Mouse (Mus musculus) testis, adult 2 months (tissue): Measurements from ENCODE around the gene Dedd2. TPM values are rescaled to one million over a fixed set of nuclear protein-coding genes. Genes with fewer than 3 reads are reported as not detected.
A peak's percentile ranks its signal among the peaks of the same experiment; 100 is the strongest.

Source experiments
- H3K27ac ChIP-seq: fragments of 200-500 bp; 2 replicates; pipeline ENCODE4 v1.5.1; 2012; ENCODE audit warnings: low read depth, low read length; ENCODE audit not compliant: control insufficient read depth, insufficient read depth
- H3K27me3 ChIP-seq: fragments of 200-500 bp; 2 replicates; pipeline ENCODE4 v1.6.1; 2012; ENCODE audit warnings: mild to moderate bottlenecking, low read length, moderate library complexity; ENCODE audit not compliant: control insufficient read depth, insufficient read depth
- H3K36me3 ChIP-seq: fragments of 200-500 bp; 2 replicates; pipeline ENCODE4 v1.6.1; 2012; ENCODE audit warnings: mild to moderate bottlenecking, low read length; ENCODE audit not compliant: control insufficient read depth, insufficient read depth
- H3K4me1 ChIP-seq: fragments of 200-500 bp; 2 replicates; pipeline ENCODE4 v1.6.1; 2012; ENCODE audit warnings: low read length; ENCODE audit not compliant: control insufficient read depth, insufficient read depth
- H3K4me3 ChIP-seq: fragments of 200-500 bp; 2 replicates; pipeline ENCODE4 v1.5.1; 2012; ENCODE audit warnings: low read depth, mild to moderate bottlenecking, low read length, moderate library complexity, mixed read lengths; ENCODE audit not compliant: control insufficient read depth
- CTCF ChIP-seq: fragments of 200-500 bp; IDR thresholded peaks from 2 replicates; pipeline ENCODE4 v1.5.1; 2012; ENCODE audit warnings: low read depth, mild to moderate bottlenecking, inconsistent platforms, low read length, moderate library complexity; ENCODE audit not compliant: control insufficient read depth, insufficient read depth, insufficient replicate concordance
- POLR2A ChIP-seq: fragments of 200-500 bp; IDR thresholded peaks from 2 replicates; pipeline ENCODE4 v1.6.1; 2012; ENCODE audit warnings: low read depth, mild to moderate bottlenecking, inconsistent platforms, low read length, moderate library complexity; ENCODE audit not compliant: control insufficient read depth
- polyA plus RNA-seq: library from polyadenylated mRNA; depleted of rRNA; stranded (reverse); fragments of >200 nt; gene quantifications from 2 replicates; pipeline ENCODE4 v1.2.3, GENCODE M21; 2012

The Dedd2 gene
- polyA plus RNA-seq, 1 experiment = 26.0 TPM

DNA sequence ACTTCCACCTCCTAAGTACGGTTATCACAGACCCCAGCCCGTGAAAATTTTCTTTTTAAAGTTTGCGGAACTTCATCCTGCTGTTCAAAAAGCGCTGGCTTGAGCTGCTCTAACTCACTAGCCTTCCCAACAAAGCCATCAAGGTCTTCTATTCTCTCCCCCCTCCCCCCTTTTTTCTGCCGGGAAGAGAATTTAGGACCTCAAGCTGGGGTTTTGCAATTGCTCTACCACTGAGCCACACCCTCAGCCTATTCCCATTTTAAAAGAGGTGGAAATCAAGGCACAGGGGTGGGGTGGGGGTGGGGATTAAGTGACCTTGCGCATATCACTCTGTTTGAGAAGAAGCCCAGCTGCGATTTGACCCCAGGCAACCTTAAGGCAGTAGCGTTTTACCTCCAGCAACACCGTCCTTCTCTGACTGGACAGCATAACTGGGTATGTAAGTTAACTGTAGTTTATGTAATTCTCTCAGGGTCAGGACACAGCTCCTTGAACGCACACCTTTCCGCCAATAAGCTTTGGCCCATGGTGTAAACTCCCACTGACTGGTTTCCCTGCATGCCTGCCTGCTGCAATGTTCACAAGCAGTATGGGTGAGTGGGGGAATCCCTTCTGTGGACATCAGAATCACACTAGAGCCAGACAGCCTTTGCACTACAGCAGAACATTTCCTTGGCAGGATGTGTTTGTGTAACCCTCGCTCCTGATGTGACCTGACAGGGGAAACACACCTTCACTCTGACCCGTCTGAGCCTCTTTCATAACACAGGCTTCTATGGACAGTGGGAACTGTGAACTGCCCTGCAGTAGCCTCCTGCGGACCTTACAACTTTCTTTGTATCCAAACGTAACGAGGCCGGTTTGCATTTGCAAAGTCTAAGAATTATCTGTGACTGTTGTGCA lies 43.8 kb upstream of the Dedd2 start:
- no peak for TF ChIP-seq POLR2A
- TF ChIP-seq CTCF = no peak
- Histone ChIP-seq H3K4me3 (no peak overlapping the region), H3K27ac (no peak overlapping the region), H3K36me3 (no peaks in the 10 kb centered on the region), H3K4me1 (peaks cover 14% of the 10 kb centered on the region), H3K27me3 (no peaks in the 10 kb centered on the region)

DNA sequence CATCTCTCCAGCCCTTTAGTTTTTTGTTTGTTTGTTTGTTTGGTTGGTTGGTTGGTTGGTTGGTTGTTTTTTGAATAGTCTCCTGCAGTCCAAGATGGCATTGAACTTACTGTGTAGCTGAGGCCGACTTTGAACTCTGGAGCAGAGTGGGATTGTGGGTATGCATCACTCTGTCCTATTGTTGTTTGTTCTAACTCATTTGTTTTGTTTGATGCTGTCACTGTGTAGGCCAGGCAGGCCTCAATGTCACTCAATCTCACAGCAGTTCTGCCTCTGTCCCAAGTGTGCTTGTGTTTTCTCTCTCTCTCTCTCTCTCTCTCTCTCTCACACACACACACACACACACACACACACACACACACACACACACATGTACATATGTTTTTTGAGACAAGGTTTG lies 41.5 kb upstream of the Dedd2 start:
- H3K4me3 ChIP-seq = no peak overlapping the region
- H3K4me1 ChIP-seq = peaks cover 3% of the 10 kb centered on the region
- H3K27me3 ChIP-seq = no peaks in the 10 kb centered on the region
- TF ChIP-seq POLR2A (no peak), CTCF (no peak)
- H3K36me3 ChIP-seq = no peaks in the 10 kb centered on the region
- no peak overlapping the region for H3K27ac ChIP-seq

DNA sequence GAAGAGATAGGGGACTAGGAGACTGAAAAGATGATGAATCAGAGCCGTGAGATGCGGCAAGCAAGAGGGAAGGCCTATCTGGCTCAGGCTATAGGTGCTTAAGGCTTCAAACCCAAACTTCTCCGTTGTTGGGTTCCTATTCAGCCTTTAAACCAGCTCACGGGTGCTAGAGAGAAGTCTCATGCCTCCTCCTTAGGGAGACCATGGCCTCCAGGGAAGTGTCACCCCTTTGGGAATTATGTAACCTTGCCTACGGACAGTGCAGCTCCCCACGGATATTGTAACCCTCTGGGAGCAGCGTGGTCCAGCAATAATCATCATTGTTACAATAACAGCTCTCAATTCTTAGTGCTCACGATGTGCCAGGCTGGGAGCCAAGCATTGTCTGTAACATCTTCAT lies 31.4 kb upstream of the Dedd2 start:
- Histone ChIP-seq H3K27me3 (no peaks in the 10 kb centered on the region), H3K36me3 (no peaks in the 10 kb centered on the region), H3K4me1 (peaks cover 23% of the 10 kb centered on the region), H3K27ac (no peak overlapping the region; the same call in 1 of the 2 replicates), H3K4me3 (peak overlapping the region; percentile 72)
- TF ChIP-seq CTCF (no peak), POLR2A (no peak)

DNA sequence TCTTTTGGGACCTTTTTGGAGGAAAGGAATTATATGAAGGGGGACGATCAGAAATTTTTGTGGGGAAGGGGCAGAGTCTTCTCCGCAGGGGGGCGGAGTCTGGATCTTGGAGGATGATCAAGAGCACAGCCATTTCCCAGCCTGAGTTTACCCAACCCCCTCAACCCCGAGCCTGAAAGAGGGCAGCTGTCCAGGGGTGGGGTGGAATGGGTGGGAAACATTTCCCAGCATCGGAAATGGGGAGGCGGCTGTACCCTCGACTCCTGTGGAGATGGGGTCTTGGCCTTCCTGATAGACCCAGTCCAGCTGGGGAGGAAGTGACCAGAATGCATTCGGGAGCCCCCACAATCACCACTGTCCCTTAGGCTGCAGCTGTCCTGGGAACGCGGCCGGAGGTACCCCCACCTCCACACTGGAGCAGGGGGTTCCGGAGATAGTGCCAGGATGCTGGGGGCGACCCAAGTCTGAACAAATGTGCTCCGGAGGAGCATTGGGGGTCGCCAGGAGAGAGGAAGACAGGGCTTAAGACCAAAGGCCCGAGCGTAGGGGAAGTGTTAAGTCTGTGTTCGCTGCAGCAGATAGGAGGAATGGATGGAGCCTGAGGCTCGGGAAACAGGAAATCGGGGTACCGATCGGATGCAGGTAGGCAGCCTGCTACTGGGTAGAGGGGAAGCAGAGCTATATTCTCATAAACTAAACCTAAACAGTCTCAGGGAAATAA lies 30.8 kb upstream of the Dedd2 start:
- Histone ChIP-seq H3K27ac (peak overlapping the region; percentile 64), H3K27me3 (no peaks in the 10 kb centered on the region), H3K4me1 (peaks cover 29% of the 10 kb centered on the region), H3K4me3 (peak overlapping the region; percentile 72), H3K36me3 (no peaks in the 10 kb centered on the region)
- no peak for TF ChIP-seq POLR2A
- TF ChIP-seq CTCF = no peak

DNA sequence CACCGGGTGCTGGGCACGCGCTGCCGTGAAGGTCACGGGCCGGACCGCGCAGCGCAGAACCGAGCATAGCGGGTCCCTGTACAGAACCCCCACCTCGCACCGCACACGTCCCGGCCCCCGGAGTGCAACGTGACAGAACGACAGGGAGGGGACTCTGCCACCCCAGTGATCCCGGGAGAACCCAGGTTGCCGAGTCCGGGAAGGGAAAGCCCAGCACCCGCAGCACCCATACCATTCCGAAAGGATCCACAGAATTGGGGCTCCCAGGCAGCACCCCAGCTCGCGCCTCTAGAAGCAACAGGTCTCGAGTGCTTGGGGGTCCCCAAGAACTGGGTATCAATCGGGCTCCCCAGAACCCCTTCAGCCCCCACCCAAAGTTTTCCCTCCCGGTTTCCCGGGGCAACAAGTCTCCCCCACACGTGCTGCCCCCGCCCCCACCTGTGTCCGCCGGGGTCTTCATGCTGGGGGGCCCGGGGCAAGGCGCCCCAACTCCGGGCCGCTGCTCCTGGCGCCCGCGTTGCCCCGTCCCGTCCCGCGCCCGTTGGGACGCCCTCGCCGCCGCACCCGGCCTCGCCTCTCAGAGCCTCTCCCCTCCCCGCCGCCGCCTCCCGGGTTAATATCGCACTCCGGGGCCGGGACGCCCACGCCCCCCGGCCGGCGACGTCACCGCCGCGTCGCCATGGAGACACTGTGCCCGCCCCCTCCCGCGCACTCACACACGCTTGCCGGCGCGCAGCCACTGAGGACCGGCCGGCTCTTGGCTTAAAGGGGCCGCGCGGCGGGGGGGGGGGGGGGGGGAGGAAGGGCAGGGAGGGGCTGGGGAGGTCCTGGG lies 29.9 kb upstream of the Dedd2 start, which contains the start of gene Erf:
Erf (minus strand) TSS at position 621 of the 832 bp plus-strand sequence.
- no peaks in the 10 kb centered on the region for H3K36me3 ChIP-seq

DNA sequence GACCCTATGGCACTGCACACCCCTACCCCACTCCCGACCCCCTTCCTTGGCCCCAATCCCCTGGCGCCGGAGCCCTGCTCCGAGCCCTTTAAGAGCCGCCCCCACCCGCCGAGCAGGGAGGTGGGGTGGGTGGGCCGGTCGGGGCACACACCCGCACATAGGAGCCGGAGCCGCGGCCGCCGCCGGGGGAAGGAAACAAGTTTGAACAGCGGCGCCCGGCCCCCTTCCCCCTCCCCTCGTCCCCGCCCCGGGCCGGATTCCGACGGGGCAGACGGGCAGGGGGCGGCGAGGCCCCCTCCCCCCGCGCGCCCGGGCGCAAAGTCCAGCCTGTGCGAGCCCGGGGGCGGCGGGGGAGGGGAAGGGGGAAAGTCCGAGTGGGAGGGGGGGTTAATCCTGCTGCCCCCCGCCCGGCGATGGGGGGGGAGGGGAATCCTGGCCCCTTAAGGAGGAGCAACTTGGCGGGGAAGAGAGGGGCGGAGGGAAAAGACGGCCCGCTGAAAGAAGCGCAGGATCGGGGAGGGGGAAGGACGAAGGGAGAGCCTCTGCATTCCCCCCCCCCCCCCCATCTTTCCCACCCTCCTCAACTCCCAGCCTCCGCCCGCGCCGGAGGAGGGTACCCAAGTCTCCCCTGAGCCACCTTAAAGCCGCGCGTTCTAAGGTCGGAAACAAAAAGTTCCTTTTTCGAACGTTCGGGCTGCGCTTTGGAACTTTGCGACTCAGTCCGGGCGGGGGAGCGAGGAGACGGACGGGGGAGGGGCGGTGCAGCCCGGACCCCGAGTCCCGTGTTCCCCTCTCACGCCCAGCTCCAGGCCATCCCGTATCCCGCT lies 29.1 kb upstream of the Dedd2 start:
- H3K27ac ChIP-seq = peak overlapping the region; percentile 81
- H3K36me3 ChIP-seq = no peaks in the 10 kb centered on the region
- H3K4me1 ChIP-seq = peaks cover 29% of the 10 kb centered on the region

More for the DNA sequence above, 29.9 kb upstream of the Dedd2 start, which contains the start of gene Erf:
- TF ChIP-seq POLR2A = peak; percentile 51
- TF ChIP-seq CTCF = no peak
- Histone ChIP-seq H3K27me3 (no peaks in the 10 kb centered on the region), H3K4me3 (peak within 1 kb of the TSS; percentile 96), H3K4me1 (peaks cover 29% of the 10 kb centered on the region), H3K27ac (peak within 1 kb of the TSS; percentile 77)

DNA sequence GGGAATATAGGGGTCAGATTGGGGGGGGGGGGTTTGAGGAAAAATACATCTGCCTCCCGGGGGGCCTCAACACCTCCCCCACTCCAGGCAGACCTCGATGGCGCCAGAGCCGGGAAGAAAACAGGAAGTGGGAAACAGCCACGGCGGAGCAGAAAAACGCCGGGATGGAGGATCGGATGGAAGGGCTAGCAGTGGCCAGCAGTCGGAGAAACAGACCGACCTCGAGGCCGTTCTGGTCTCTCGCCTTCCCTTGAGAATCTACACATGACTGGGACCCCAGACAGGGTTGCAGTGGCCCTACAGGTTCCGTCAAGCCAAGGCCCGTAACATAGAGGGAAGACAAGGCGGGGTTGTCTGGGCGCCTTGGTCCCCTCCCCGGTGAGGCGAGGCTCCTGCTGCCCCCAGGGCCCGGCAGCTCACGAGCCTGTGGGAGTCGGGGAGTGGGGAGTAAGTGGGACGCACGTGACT lies 28.5 kb upstream of the Dedd2 start:
- no peaks in the 10 kb centered on the region for H3K27me3 ChIP-seq
- no peaks in the 10 kb centered on the region for H3K36me3 ChIP-seq
- TF ChIP-seq CTCF = no peak
- TF ChIP-seq POLR2A = no peak
- H3K4me3 ChIP-seq = peak overlapping the region; percentile 93
- H3K4me1 ChIP-seq = peaks cover 29% of the 10 kb centered on the region
- H3K27ac ChIP-seq = peak overlapping the region; percentile 81

More for the DNA sequence above, 29.1 kb upstream of the Dedd2 start:
- TF ChIP-seq CTCF (no peak), POLR2A (no peak)
- Histone ChIP-seq H3K4me3 (peak overlapping the region; percentile 96), H3K27me3 (no peaks in the 10 kb centered on the region)
